Mouse (Mus musculus) right cerebral cortex, postnatal 36 days (tissue): ENCODE data around the gene Tmod2.

Source experiments
- DNase-seq, 2 experiments: peaks; one replicate each; pipeline ENCODE4 v3.0.0; 2022; ENCODE audit warnings: low spot score in 2 of 2, mixed read lengths in 1 of 2

Gene Tmod2

GRCm38 (mm10) chr9:75600166-75600934, 10.8 kb downstream of the Tmod2 start:
- peak in 1 of 2 experiments; percentile 43 for DNase-seq

GRCm38 (mm10) chr9:75599191-75599841, 11.8 kb downstream of the Tmod2 start:
- DNase-seq, result peak; percentile 36 to 37

GRCm38 (mm10) chr9:75597596-75597995, 13.5 kb downstream of the Tmod2 start:
- no peak for DNase-seq

- DNase-seq, result no peak
Observed at GRCm38 (mm10) chr9:75597036-75597435, 14.1 kb downstream of the Tmod2 start.

GRCm38 (mm10) chr9:75593481-75593880, 17.6 kb downstream of the Tmod2 start:
- DNase-seq, result no peak

GRCm38 (mm10) chr9:75589850-75590790, 21.0 kb downstream of the Tmod2 start:
- DNase-seq, result no peak

- DNase-seq, result no peak
Observed at GRCm38 (mm10) chr9:75581694-75582350, 29.3 kb downstream of the Tmod2 start.

- no peak for DNase-seq
Observed at GRCm38 (mm10) chr9:75579321-75579720, 31.8 kb downstream of the Tmod2 start.

- no peak for DNase-seq
Observed at GRCm38 (mm10) chr9:75571036-75571942, 39.8 kb downstream of the Tmod2 start.

- DNase-seq, result no peak
Observed at GRCm38 (mm10) chr9:75568399-75568798, 42.7 kb downstream of the Tmod2 start.

GRCm38 (mm10) chr9:75564892-75565291, 46.2 kb downstream of the Tmod2 start:
- no peak for DNase-seq

- DNase-seq, result no peak
Observed at GRCm38 (mm10) chr9:75563622-75564021, 47.5 kb downstream of the Tmod2 start.

- no peak for DNase-seq
Observed at GRCm38 (mm10) chr9:75563176-75563575, 47.9 kb downstream of the Tmod2 start.

- no peak for DNase-seq
Observed at GRCm38 (mm10) chr9:75561040-75561669, 50.0 kb downstream of the Tmod2 start.

- DNase-seq, result no peak
Observed at GRCm38 (mm10) chr9:75560353-75560752, 50.8 kb downstream of the Tmod2 start.

GRCm38 (mm10) chr9:75559512-75560012, 51.6 kb downstream of the Tmod2 start, which contains the start of gene Tmod3:
Gene Tmod3 (minus strand): TSS chr9:75559657.
- peak; percentile 91 to 93 for DNase-seq

- no peak for DNase-seq
Observed at GRCm38 (mm10) chr9:75558812-75559511, 52.2 kb downstream of the Tmod2 start.

GRCm38 (mm10) chr9:75558360-75558759, 52.8 kb downstream of the Tmod2 start:
- DNase-seq, result no peak

- DNase-seq, result no peak
Observed at GRCm38 (mm10) chr9:75553719-75554118, 57.4 kb downstream of the Tmod2 start.
